Mouse (Mus musculus) adrenal gland, postnatal 10 days (tissue): ENCODE measurements around the gene Rims3. TPM values are rescaled to one million over a fixed set of nuclear protein-coding genes. Genes with fewer than 3 reads are reported as not detected.

ENCODE experiments used
- DNase-seq: peaks from one replicate; pipeline ENCODE4 v3.0.0; 2021; ENCODE audit warnings: mixed read lengths
- total RNA-seq, 2 experiments: library from RNA; stranded (reverse); gene quantifications; 2 replicates each; pipeline ENCODE4 v1.2.3; 2021

Rims3 gene
- total RNA-seq, 2 experiments from 2014 or later = 6.2 to 6.5 TPM

DNA sequence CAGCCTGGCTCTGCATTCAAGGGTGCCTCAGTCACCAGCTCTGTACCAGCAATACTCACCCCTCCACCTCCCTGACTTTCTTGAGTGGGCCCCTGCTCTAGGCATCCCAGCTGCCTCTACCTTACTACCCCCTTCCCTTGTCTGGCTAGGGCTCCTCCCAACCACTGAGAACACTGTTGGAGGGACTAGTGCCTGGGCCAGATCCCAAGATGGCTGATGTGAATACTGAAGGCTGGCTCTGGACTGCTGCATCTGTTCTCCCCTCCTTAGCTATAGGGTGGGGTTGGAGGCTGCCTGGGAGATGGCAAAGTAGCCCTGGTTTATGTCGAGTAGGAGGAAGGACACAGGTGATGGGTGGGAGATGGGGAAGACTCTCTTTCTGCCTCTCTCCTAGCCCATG is 37.9 kb downstream of the Rims3 start:
- no peak for DNase-seq

GRCm38 (mm10) chr4:120893656-120894401 is 39.2 kb downstream of the Rims3 start:
- no peak for DNase-seq

DNA sequence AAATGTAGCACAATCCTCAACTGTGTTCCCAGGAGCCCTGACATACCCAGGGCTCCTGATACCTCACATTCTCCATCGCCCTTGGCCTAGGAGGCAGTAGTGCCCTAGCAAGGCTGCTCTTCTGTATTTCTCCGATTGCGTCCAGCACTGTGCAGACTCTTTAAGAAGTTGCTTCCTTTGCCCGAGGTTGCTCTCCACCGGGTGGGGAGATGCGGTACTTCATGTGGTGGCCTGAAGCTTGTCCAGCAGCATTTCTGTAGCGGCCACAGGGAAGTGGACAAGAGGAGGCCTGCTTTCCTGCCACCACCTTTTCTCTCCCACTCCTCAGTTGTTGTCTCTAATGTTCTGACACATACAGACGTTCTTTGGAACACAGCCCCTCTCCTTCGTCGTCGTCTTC is 40.0 kb downstream of the Rims3 start:
- DNase-seq = no peak

DNA sequence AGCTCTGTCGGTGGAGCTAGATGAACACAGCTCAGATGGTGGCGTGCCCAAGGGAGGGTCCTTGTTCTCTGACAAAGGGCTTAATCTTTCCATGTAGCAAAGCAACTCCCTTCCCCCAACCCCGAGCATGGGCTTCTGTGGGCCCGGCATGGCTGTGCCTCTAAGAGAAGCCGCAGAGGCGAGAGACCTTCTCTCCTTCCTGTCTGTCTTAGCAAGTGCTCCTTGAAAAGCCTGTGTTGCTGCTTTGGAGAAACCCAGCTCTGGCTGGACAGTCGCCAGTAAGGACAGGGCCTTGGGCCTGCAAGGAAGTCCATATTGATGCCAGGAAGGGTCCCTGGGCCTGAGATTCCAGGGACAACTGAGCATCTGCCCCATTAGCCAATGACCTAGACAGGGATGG is 40.6 kb downstream of the Rims3 start:
- no peak for DNase-seq

DNA sequence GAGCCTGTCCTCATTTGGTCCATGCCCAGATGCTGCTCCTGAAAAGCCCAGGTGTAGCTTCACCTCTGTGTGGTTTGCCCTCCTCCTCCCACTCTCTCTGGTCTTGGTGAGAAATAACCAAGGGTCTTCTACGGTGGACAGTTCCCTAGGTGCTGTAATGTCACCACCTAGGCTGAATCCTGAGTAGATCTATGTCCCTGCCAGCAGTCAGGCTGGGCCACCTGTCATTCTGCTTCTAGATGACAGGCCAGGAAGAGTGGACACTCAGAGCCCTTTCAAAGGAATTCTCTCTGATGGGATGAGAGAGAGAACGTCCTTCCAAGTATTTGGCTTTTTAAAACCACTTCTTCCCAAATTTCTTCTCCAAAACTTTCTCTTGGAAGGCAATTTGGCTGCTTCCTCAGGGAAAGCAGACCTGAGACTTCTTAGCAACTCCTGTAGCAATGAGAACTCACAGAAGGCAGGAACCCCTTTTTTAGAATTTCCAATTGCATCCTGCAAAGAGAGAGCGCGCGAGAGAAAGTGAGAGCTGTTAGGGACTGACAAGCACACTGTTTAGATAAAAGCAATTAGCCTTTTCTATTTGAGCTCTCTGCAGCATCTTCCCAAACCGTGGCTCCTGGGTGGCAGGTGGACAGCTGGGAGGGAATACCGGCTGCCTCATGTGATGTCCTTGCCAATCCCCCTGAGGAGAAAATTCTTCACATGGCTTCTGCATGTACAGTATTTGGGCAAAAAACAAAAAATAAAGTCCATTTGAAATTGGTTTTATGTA is 41.4 kb downstream of the Rims3 start:
- no peak for DNase-seq

- no peak for DNase-seq
Measured at GRCm38 (mm10) chr4:120904533-120904932, 49.9 kb downstream of the Rims3 start.

- no peak for DNase-seq
Measured at GRCm38 (mm10) chr4:120905644-120906043, 51.0 kb downstream of the Rims3 start.

GRCm38 (mm10) chr4:120909558-120910150 is 55.0 kb downstream of the Rims3 start:
- peak; percentile 70 for DNase-seq

DNA sequence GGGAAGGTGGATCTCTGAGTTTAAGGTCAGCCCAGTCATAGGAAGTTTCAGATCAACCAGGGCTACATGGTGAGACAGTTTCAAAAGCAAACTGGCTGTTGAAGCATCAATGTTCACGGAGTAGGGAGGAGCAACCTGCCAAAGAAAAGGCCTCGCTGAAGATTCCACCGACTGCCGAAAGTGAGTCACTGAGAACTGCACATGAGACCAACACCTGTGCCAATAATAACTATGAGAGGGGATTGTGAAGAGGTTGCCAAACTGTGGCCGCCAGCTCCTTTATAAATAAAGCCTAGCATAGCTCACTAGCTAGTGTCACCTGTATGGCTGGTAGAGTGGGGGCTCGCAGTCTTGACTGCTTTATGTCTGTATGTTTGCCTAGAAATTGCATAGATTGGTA is 56.5 kb downstream of the Rims3 start:
- no peak for DNase-seq

GRCm38 (mm10) chr4:120912866-120913265 is 58.2 kb downstream of the Rims3 start:
- no peak for DNase-seq

DNA sequence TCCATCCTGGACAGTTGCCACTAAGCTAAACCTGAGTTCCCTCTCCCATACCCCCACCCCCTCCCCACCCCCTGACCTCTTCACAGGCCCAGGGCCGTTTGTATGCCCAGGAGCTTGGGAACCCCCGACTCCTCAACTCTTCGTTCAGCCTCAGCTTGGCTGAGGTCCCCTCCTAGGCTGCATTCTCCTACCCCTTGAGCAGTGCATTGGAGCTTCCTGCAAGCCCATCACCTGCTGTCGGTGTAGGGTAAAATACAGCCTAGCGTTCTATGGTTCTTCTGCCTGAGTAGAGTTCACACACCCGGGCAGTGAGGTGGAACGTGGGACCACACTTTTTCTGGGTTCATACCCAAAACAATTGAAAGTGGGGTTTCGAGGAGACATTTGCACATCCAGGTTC is 58.8 kb downstream of the Rims3 start:
- no peak for DNase-seq

- DNase-seq = no peak
Measured at GRCm38 (mm10) chr4:120913861-120914260, 59.2 kb downstream of the Rims3 start.

DNA sequence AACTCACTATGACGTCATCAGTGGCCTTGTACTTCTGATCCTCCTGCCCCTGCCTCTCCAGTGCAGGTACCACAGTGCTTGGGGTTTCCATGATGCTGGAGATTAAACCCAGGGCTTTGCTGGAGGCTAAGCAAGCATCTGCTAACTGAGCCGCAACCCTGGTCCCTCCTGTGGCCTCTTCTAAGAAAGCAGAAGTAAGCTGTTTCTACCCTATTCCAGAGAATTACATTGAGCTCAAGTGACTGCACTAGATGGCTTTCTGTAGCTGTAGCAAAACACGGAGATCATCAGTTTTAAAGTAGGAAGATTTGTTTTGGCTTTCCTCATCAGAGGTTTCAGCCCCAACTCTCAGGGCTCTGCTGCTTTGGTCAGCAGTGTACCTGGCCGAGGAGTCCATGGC is 59.9 kb downstream of the Rims3 start:
- DNase-seq = no peak

GRCm38 (mm10) chr4:120921461-120921860 is 66.8 kb downstream of the Rims3 start:
- no peak for DNase-seq

- DNase-seq = peak; percentile 95
Measured at GRCm38 (mm10) chr4:120924554-120925299, 70.1 kb downstream of the Rims3 start, which contains the start of gene Exo5. TSS of gene Exo5 (minus strand) at chr4:120925017.

- peak; percentile 58 for DNase-seq
Measured at GRCm38 (mm10) chr4:120925386-120925785, 70.8 kb downstream of the Rims3 start.

- peak; percentile 52 for DNase-seq
Measured at GRCm38 (mm10) chr4:120928686-120929085, 74.1 kb downstream of the Rims3 start.

- no peak for DNase-seq
Measured at GRCm38 (mm10) chr4:120930736-120931135, 76.1 kb downstream of the Rims3 start.

GRCm38 (mm10) chr4:120935006-120935405 is 80.4 kb downstream of the Rims3 start:
- DNase-seq = no peak
